Mouse (Mus musculus): ENCODE results near the gene Sap30l. TPM values are rescaled to one million over a fixed set of nuclear protein-coding genes. Genes with fewer than 3 reads are reported as not detected.
"Not testable (repeated sequence)": the region's sequence is repeated elsewhere in the genome, so short reads cannot be mapped to it uniquely, and the experiment has no call there.

Gene Sap30l
- polyA plus RNA-seq, 1 experiment from 2014 or later, result 10.5 TPM

DNA sequence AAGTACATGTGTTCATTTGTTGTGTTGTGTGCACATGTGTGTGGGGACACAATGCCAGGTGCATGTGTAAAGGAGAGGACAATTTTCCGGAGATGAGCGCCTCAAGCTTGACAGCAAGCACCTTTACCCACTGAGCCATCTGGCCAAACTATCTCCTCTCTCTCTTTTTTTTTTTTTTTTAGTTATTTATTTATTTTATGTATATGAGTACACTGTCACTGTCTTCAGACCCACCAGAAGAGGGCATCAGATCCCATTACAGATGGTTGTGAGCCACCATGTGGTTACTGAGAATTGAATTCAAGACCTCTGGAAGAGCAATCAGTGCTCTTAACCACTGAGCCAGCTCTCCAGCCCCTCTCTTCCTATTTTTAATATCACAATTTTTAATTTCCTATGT, 21.7 kb downstream of the Sap30l start:
- peaks cover 43% of the 10 kb centered on the region for H3K27me3 ChIP-seq
- H3K27ac ChIP-seq; ATAC-seq (ENCODE audit: insufficient number of reproducible peaks, insufficient read depth, low FRiP score, low TSS enrichment, low read depth); H3K36me3 ChIP-seq; H3K4me2 ChIP-seq; H3K9ac ChIP-seq; H3K4me3 ChIP-seq; H3K9me3 ChIP-seq: not testable (repeated sequence)
- 89% methylated on average over 2 of the region's 2 CpGs for WGBS
- peaks cover 12% of the 10 kb centered on the region for H3K4me1 ChIP-seq

- no peak overlapping the region for H3K4me2 ChIP-seq
- peaks cover 14% of the 10 kb centered on the region for H3K4me1 ChIP-seq
- H3K4me3 ChIP-seq, result no peak overlapping the region
- ATAC-seq (ENCODE audit: insufficient number of reproducible peaks, insufficient read depth, low FRiP score, low TSS enrichment, low read depth), result no peak
- no peak overlapping the region for H3K27ac ChIP-seq
- no peak overlapping the region for H3K9ac ChIP-seq
- no peaks in the 10 kb centered on the region for H3K36me3 ChIP-seq
- 63% methylated on average over 7 of the region's 7 CpGs for WGBS
- peaks cover 48% of the 10 kb centered on the region for H3K27me3 ChIP-seq
- no peaks in the 10 kb centered on the region for H3K9me3 ChIP-seq
Measured at GRCm38 (mm10) chr11:57823714-57824113, 22.3 kb downstream of the Sap30l start.

DNA sequence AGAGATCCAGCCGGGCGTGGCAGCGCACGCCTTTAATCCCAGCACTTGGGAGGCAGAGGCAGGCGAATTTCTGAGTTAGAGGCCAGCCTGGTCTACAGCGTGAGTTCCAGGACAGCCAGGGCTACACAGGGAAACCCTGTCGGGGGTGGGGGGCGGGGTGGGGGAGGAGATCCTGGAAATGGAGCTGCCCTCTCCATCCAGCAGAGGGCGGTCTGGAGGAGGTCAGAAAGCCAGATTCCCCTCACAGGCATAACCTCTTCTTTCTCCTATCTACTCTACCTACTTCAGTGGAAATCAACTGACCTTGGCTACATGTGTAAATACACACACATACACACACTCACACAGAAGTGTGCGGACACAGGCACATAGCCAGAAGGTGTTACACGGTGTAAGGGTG, 23.8 kb downstream of the Sap30l start:
- H3K27ac ChIP-seq; H3K4me3 ChIP-seq; H3K9me3 ChIP-seq; H3K9ac ChIP-seq; H3K4me2 ChIP-seq; ATAC-seq (ENCODE audit: insufficient number of reproducible peaks, insufficient read depth, low FRiP score, low TSS enrichment, low read depth); H3K36me3 ChIP-seq: not testable (repeated sequence)
- 48% methylated on average over 11 of the region's 11 CpGs for WGBS
- Histone ChIP-seq H3K27me3 (peaks cover 63% of the 10 kb centered on the region), H3K4me1 (peaks cover 23% of the 10 kb centered on the region)

- Histone ChIP-seq H3K27me3 (peaks cover 83% of the 10 kb centered on the region), H3K27ac (no peak overlapping the region), H3K9me3 (no peaks in the 10 kb centered on the region), H3K36me3 (no peaks in the 10 kb centered on the region), H3K9ac (peak overlapping the region; percentile 54), H3K4me2 (peak overlapping the region; percentile 57), H3K4me1 (peaks cover 33% of the 10 kb centered on the region), H3K4me3 (peak overlapping the region; percentile 36)
- no peak for ATAC-seq (ENCODE audit: insufficient number of reproducible peaks, insufficient read depth, low FRiP score, low TSS enrichment, low read depth)
- 1% methylated on average over 41 of the region's 41 CpGs for WGBS
Measured at GRCm38 (mm10) chr11:57827048-57827914, 25.8 kb downstream of the Sap30l start.

- WGBS, result under 1% methylated on average over 33 of the region's 33 CpGs
- no peaks in the 10 kb centered on the region for H3K9me3 ChIP-seq
- peaks cover 91% of the 10 kb centered on the region for H3K27me3 ChIP-seq
- H3K4me1 ChIP-seq, result peaks cover 40% of the 10 kb centered on the region
- no peaks in the 10 kb centered on the region for H3K36me3 ChIP-seq
- peak overlapping the region; percentile 57 for H3K4me2 ChIP-seq
- ATAC-seq (ENCODE audit: insufficient number of reproducible peaks, insufficient read depth, low FRiP score, low TSS enrichment, low read depth), result no peak
- no peak overlapping the region for H3K27ac ChIP-seq
- H3K4me3 ChIP-seq, result peak overlapping the region; percentile 36
- H3K9ac ChIP-seq, result peak overlapping the region; percentile 54
Measured at GRCm38 (mm10) chr11:57827915-57828545, 26.6 kb downstream of the Sap30l start.

DNA sequence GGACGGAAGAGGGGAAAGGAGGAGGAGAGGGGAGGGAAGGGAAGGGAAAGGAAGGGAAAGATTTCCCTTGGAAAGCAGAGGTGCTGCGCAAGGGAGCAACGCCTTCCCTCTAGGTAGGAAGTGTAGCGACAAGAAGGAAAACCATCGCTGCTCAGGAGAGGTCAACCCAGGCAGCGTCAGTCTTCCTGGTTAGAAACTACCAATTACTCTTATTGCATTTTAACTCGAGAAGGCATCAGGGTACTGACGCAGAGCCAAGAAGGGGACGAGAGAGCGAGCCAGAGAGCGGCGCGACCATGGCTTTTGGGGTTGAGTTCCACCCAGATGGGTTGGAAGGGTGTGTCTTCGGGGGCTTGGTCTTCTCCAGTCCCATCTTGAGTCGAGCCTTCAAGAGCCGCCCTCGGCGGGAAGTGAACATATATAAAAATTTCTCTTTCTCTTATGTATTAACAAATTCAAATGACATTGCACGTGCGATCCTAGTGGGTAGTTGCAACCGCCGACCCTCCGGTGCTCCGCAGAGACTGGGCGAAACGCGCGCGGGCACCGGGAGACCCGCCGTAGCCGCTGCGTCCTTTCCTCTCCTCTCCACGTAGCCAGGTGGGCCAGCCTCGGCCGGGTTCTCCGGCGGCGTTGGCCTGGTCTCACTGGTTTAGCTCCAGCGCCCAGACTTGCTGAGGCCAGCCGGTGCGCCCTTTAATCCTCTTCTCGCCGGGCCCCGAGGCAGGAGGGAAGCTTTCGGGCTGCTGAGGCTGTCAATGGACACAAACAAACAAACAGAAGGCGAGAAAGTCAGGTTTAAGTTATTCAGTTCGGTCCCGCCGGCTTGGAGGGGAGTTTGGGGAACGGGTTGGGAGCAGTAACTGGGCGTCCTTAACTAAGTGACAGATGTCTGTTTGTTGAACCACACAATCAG, 27.8 kb downstream of the Sap30l start:
- H3K4me2 ChIP-seq, result peak overlapping the region; percentile 40
- peak overlapping the region; percentile 44; the same call in 1 of the 2 replicates for H3K9ac ChIP-seq
- no peaks in the 10 kb centered on the region for H3K9me3 ChIP-seq
- no peak for ATAC-seq (ENCODE audit: insufficient number of reproducible peaks, insufficient read depth, low FRiP score, low TSS enrichment, low read depth)
- H3K4me3 ChIP-seq, result peak overlapping the region; percentile 24
- 2% methylated on average over 53 of the region's 53 CpGs for WGBS
- peaks cover 50% of the 10 kb centered on the region for H3K4me1 ChIP-seq
- no peak overlapping the region for H3K27ac ChIP-seq
- peaks cover 97% of the 10 kb centered on the region for H3K27me3 ChIP-seq
- no peaks in the 10 kb centered on the region for H3K36me3 ChIP-seq

DNA sequence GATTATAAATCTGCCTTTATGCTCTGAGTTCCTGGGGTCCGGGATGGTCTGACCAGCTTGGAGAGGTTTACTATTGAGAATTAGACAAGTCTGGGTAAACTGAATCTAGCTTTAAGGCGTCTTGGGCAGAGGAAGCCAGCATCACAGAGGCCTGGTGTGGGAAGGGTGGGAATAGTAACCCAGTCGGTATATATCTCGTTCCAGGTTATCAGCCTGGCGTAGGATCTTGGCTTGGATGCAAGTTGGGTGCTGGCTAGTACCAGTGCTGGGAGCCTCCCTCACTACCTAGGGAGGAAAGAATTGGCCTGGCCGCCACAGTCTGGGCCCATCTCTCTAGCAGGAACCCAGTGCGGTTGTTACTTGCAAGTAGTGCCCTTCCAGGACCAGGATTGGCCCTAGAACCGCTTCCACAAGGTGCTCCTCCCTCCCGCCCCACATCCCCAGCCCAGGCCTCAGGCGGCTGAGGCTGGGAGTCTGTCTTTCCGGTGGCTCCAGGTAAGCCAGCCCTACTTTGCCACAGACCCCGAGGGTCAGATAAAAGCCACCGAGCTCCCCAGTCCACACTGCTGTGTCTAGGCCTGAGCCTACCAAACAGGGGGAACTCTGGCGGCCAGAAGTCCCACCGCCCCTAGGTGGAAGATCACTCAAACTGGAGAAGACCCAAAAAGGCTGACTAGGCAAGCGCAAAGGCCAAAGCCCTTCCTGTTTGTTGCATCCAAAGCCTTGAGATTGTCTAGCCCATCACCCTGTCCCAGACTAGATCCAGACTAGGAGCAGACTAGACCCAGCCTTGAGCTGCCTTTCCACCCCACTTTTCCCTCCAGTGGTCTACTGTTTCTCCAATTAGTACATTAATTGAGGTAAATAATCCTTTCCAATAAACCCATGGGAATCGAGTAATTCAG, 28.7 kb downstream of the Sap30l start:
- no peak overlapping the region for H3K27ac ChIP-seq
- peaks cover 97% of the 10 kb centered on the region for H3K27me3 ChIP-seq
- no peaks in the 10 kb centered on the region for H3K36me3 ChIP-seq
- H3K9ac ChIP-seq, result 0 out of 2 replicates have a peak overlapping the region, but pooled peaks have one; percentile 8
- 21% methylated on average over 17 of the region's 17 CpGs for WGBS
- peak overlapping the region; percentile 40; the same call in 1 of the 2 replicates for H3K4me2 ChIP-seq
- no peak for ATAC-seq (ENCODE audit: insufficient number of reproducible peaks, insufficient read depth, low FRiP score, low TSS enrichment, low read depth)
- H3K4me3 ChIP-seq, result peak overlapping the region; percentile 24
- no peaks in the 10 kb centered on the region for H3K9me3 ChIP-seq
- peaks cover 50% of the 10 kb centered on the region for H3K4me1 ChIP-seq

DNA sequence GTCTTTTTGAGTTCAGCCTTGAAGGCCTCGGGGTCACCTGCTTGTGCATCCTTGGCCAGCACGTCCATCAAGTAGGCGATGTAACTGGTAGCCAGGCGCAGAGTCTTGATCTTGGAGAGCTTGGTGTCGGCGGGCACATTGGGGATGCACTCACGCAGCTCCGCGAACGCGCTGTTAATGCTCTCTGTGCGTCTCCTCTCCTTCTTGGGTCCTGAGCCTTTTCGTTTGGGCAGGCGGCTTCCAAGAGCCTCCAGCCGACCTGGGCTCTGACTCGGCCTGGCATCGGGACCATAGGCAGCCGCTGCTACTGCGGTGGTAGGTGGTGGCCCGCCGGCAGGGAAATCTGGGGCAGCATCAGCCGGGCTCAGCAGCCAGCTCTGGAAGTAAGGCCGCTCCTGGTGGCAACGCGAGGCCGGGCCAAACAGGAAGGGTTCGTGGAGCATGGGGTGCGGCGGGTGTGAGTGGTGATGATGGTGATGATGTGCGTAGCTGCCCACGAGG, 29.9 kb downstream of the Sap30l start:
- no peaks in the 10 kb centered on the region for H3K9me3 ChIP-seq
- H3K36me3 ChIP-seq, result no peaks in the 10 kb centered on the region
- 2% methylated on average over 31 of the region's 31 CpGs for WGBS
- peak overlapping the region; percentile 62 for H3K9ac ChIP-seq
- H3K4me3 ChIP-seq, result peak overlapping the region; percentile 23
- no peak for ATAC-seq (ENCODE audit: insufficient number of reproducible peaks, insufficient read depth, low FRiP score, low TSS enrichment, low read depth)
- peaks cover 50% of the 10 kb centered on the region for H3K4me1 ChIP-seq
- peak overlapping the region; percentile 18; the same call in 1 of the 2 replicates for H3K4me2 ChIP-seq
- peaks cover 98% of the 10 kb centered on the region for H3K27me3 ChIP-seq
- no peak overlapping the region for H3K27ac ChIP-seq

DNA sequence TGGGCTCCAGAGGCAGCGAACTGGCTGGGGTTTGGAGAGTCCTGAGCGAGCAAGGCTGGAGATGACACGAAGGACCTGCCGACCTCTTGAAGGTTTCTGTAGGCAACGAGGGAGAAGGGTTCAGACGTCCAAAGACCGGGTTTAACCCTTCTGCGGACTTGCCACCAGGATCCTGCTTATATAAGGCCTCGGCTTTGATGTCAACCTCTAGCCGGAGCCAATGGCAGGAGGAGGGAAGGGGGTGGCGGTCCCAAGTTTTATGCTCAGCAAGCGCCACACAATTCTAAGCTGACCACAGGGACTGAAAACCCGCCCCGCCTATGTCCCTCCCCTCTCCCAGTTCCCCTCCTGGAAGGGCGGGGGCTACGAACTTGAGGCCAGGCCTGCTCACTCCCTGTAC, 30.4 kb downstream of the Sap30l start:
- H3K9ac ChIP-seq, result peak overlapping the region; percentile 62; the same call in 1 of the 2 replicates
- H3K4me1 ChIP-seq, result peaks cover 55% of the 10 kb centered on the region
- H3K4me2 ChIP-seq, result peak overlapping the region; percentile 18; the same call in 1 of the 2 replicates
- 12% methylated on average over 16 of the region's 16 CpGs for WGBS
- H3K36me3 ChIP-seq, result no peaks in the 10 kb centered on the region
- H3K9me3 ChIP-seq, result no peaks in the 10 kb centered on the region
- ATAC-seq (ENCODE audit: insufficient number of reproducible peaks, insufficient read depth, low FRiP score, low TSS enrichment, low read depth), result no peak
- H3K27me3 ChIP-seq, result peaks cover 98% of the 10 kb centered on the region
- H3K4me3 ChIP-seq, result peak overlapping the region; percentile 23
- H3K27ac ChIP-seq, result no peak overlapping the region

GRCm38 (mm10) chr11:57832552-57833201, 31.2 kb downstream of the Sap30l start, which contains the start of gene Hand1:
Gene Hand1, minus strand, starts transcription at chr11:57832818.
- Histone ChIP-seq H3K4me3 (peak within 1 kb of the TSS; percentile 23), H3K36me3 (no peaks in the 10 kb centered on the region), H3K4me1 (peaks cover 54% of the 10 kb centered on the region), H3K4me2 (peak within 1 kb of the TSS; percentile 41), H3K9ac (peak within 1 kb of the TSS; percentile 62), H3K27ac (no peak within 1 kb of the TSS), H3K27me3 (peaks cover 98% of the 10 kb centered on the region), H3K9me3 (no peaks in the 10 kb centered on the region)
- 5% methylated on average over 23 of the region's 23 CpGs for WGBS
- no peak for ATAC-seq (ENCODE audit: insufficient number of reproducible peaks, insufficient read depth, low FRiP score, low TSS enrichment, low read depth)

All from embryonic facial prominence, embryonic 13.5 days (tissue).